Mouse (Mus musculus) neural tube, embryonic 15.5 days (tissue): Measurements from ENCODE around the gene Pole4. TPM values are rescaled to one million over a fixed set of nuclear protein-coding genes. Genes with fewer than 3 reads are reported as not detected.
A peak's percentile ranks its signal among the peaks of the same experiment; 100 is the strongest.
"Not testable (repeated sequence)": the region's sequence is repeated elsewhere in the genome, so short reads cannot be mapped to it uniquely, and the experiment has no call there.

Experiments
- ATAC-seq: fragments of 200-750 bp; cut with Nextera tagmentation; 2 replicates; pipeline ENCODE4 v1.8.0; 2017; ENCODE audit warnings: mild to moderate bottlenecking, moderate TSS enrichment, moderate library complexity; ENCODE audit not compliant: low FRiP score
- H3K27ac ChIP-seq: fragments of 300-500 bp; sonication (generic); replicated peaks from 2 replicates; pipeline ENCODE4 v1.5.1; 2015; ENCODE audit warnings: mild to moderate bottlenecking, inconsistent platforms
- H3K27me3 ChIP-seq: fragments of 300-500 bp; sonication (generic); replicated peaks from 2 replicates; pipeline ENCODE4 v1.6.1; 2015; ENCODE audit warnings: inconsistent platforms
- H3K36me3 ChIP-seq: fragments of 300-500 bp; sonication (generic); 2 replicates; pipeline ENCODE4 v1.6.1; 2015; ENCODE audit warnings: inconsistent platforms
- H3K4me1 ChIP-seq: fragments of 300-500 bp; sonication (generic); 2 replicates; pipeline ENCODE4 v1.6.1; 2015; ENCODE audit warnings: inconsistent platforms
- H3K4me2 ChIP-seq: fragments of 300-500 bp; sonication (generic); 2 replicates; pipeline ENCODE4 v1.6.1; 2015; ENCODE audit warnings: inconsistent platforms, mild to moderate bottlenecking, moderate library complexity
- H3K4me3 ChIP-seq: fragments of 300-500 bp; sonication (generic); replicated peaks from 2 replicates; pipeline ENCODE4 v1.5.1; 2015; ENCODE audit warnings: mild to moderate bottlenecking, inconsistent platforms
- H3K9ac ChIP-seq: fragments of 300-500 bp; sonication (generic); replicated peaks from 2 replicates; pipeline ENCODE4 v1.6.1; 2015; ENCODE audit warnings: mild to moderate bottlenecking, inconsistent platforms
- H3K9me3 ChIP-seq: fragments of 300-500 bp; sonication (generic); replicated peaks from 2 replicates; pipeline ENCODE4 v1.6.1; 2016; ENCODE audit warnings: inconsistent platforms
- WGBS: fragments of 180-500 bp; shearing (Covaris S2); methylation state at CpG from one replicate; pipeline ENCODE4 v1.1.7; 2015; ENCODE audit warnings: mixed read lengths; 5-methylcytosine and 5-hydroxymethylcytosine counted together
- polyA plus RNA-seq: library from polyadenylated mRNA; unstranded; fragments of >200 nt; fragmentation: Nextera tagmentation; extraction: Ambion mirVana; gene quantifications from 2 replicates; pipeline ENCODE4 v1.2.1, GENCODE M21; 2015

The Pole4 gene
- polyA plus RNA-seq, 1 experiment from 2014 or later: 150 TPM

DNA sequence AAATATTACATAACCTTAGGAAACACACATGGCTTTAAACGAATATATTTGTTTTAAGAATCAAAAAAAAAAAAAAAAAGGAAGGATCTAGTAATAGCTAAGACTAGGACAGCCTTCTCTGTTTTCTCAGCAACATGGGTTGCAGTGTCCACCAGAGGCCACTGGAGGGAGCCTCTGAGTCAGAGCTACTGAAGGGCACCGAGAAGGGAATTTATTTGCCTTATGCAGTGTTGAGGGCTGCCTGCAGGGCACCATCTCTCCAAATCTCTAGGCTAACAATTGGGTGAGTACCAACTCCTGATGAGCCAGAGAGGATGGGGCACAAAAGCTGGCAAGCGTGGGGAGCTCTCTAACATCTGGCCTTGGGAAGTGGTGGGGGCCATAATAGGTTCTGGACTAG, 9.1 kb upstream of the Pole4 start:
- WGBS: 23% methylated on average over 3 of the region's 3 CpGs
- H3K4me1 ChIP-seq: no peaks in the 10 kb centered on the region
- H3K9me3 ChIP-seq: no peaks in the 10 kb centered on the region
- H3K27me3 ChIP-seq: no peaks in the 10 kb centered on the region
- H3K36me3 ChIP-seq: no peaks in the 10 kb centered on the region
- no peak overlapping the region for H3K4me2 ChIP-seq
- no peak overlapping the region for H3K27ac ChIP-seq
- H3K9ac ChIP-seq: no peak overlapping the region
- no peak overlapping the region for H3K4me3 ChIP-seq
- ATAC-seq: 0 out of 2 replicates have a peak, but pooled peaks have one; percentile 45

DNA sequence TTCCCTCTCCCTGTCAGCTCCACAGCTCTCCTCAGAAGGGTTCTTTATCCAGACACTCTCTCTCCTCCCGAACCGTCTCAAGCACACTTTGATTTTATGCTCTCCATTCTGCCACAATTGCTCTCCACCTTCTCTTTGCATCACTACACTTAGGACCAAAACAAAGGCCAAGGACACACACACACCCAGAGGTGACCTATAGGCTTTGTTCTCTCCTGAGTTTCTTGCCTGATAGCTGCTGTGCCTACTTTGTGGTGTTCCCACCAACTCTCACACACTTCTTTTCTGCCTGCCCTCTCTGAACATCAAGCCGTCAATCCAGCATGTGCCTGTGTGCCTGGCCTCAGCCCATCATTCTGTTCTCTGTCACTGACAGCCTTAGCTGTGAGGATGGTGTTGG, 2.6 kb upstream of the Pole4 start:
- Histone ChIP-seq H3K27me3 (no peaks in the 10 kb centered on the region), H3K4me1 (no peaks in the 10 kb centered on the region), H3K4me3 (no peak overlapping the region), H3K27ac (no peak overlapping the region), H3K36me3 (no peaks in the 10 kb centered on the region), H3K4me2 (no peak overlapping the region), H3K9ac (no peak overlapping the region), H3K9me3 (no peaks in the 10 kb centered on the region)
- WGBS: 81% methylated on average over 3 of the region's 3 CpGs
- ATAC-seq: no peak

DNA sequence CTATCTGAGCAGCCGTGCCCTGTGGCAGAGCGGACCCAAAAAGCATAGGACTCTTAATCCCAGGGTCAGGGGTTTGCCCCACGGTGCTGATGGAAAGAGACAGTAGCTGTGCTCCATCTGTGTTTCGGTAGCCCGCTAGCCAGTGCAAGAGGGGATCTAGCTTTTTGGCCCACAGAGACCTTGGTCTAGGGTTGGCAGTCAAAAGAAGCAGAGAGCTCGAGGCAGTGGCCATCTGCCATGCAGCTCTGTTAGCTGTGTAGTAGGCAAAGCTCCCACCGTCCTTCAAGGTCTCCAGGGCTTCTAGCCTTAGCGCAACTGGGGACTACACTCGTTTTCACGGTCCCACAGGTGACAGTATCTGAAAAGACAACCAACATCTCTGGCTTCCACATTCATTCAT, 2.1 kb upstream of the Pole4 start:
- H3K27ac ChIP-seq: no peak overlapping the region
- ATAC-seq: no peak
- no peaks in the 10 kb centered on the region for H3K9me3 ChIP-seq
- H3K4me2 ChIP-seq: no peak overlapping the region
- no peaks in the 10 kb centered on the region for H3K27me3 ChIP-seq
- WGBS: 89% methylated on average over 10 of the region's 10 CpGs
- H3K4me3 ChIP-seq: no peak overlapping the region
- H3K4me1 ChIP-seq: no peaks in the 10 kb centered on the region
- no peak overlapping the region for H3K9ac ChIP-seq
- no peaks in the 10 kb centered on the region for H3K36me3 ChIP-seq

DNA sequence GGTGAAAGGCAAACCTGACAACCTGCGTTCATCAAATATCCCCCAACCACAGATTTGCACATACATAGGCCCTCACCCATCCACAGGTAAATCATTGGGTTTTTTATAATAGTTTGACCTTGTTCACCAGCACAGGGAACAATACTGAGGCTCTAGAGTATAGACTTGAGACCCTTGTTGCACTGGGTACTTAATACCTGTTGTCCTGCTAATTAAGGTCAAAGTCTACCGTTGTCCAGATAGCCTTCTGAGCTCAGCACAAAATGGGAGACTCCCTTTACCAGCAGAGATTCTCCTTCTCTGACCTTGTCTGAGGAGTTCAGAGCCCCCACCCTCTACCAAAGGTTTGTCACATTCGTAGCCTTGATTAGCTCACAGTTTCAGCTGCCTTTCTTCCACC, 1.5 kb downstream of the Pole4 start:
- H3K9me3 ChIP-seq: no peaks in the 10 kb centered on the region
- 96% methylated on average over 3 of the region's 3 CpGs for WGBS
- no peak overlapping the region for H3K4me2 ChIP-seq
- H3K27ac ChIP-seq: no peak overlapping the region
- peaks cover 15% of the 10 kb centered on the region for H3K4me1 ChIP-seq
- no peaks in the 10 kb centered on the region for H3K27me3 ChIP-seq
- H3K4me3 ChIP-seq: no peak overlapping the region
- no peak overlapping the region for H3K9ac ChIP-seq
- ATAC-seq: no peak
- H3K36me3 ChIP-seq: no peaks in the 10 kb centered on the region

DNA sequence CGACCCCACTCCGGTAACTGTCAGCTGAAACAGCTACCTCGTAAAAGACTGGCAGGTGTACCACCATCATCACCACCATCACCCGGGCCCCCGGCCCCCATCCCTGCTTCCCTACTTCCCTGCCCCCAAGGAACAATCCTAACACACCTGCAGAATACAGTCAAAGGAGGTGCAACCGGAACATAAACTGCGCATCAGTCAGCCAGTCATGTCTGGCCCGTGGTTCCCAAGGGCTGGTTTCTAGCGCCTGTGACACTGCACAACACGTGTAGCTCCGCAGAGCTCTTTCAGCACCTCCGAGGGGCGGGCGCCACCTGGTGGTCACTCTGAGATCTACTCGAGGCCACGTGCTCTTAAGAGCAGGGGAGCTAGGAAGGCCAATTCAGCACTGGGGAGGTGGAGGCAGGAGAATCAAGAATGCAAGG, 2.6 kb downstream of the Pole4 start:
- Histone ChIP-seq H3K27me3 (no peaks in the 10 kb centered on the region), H3K4me2 (no peak overlapping the region; the same call in 1 of the 2 replicates), H3K9ac (no peak overlapping the region), H3K36me3 (no peaks in the 10 kb centered on the region), H3K4me1 (peaks cover 15% of the 10 kb centered on the region), H3K4me3 (no peak overlapping the region), H3K27ac (no peak overlapping the region), H3K9me3 (no peaks in the 10 kb centered on the region)
- WGBS: 28% methylated on average over 16 of the region's 16 CpGs
- ATAC-seq: peak; percentile 70

DNA sequence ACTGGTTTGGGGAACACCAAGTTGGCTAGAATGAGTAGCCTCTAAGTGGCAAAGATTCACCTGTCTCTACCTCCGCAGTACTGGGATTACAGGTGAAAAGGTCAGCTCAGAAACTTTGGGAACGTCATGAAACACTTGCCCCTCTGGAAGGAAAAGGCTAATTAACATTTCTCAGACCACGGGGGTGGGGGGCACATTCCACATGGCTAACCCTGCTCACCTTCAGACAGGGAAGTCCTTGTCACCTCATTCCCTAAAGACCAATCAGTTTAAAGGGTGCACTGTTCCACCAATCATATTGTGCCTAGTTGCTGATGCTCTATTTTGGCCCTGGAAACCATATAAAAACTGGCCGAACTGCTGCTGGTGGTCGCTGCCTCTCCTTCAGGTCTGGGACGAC, 3.9 kb downstream of the Pole4 start:
- Histone ChIP-seq H3K9me3 (no peaks in the 10 kb centered on the region), H3K27ac (no peak overlapping the region), H3K9ac (no peak overlapping the region), H3K27me3 (no peaks in the 10 kb centered on the region), H3K4me3 (no peak overlapping the region), H3K4me2 (no peak overlapping the region), H3K4me1 (peaks cover 15% of the 10 kb centered on the region), H3K36me3 (no peaks in the 10 kb centered on the region)
- WGBS: 79% methylated on average over 6 of the region's 6 CpGs
- ATAC-seq: no peak

DNA sequence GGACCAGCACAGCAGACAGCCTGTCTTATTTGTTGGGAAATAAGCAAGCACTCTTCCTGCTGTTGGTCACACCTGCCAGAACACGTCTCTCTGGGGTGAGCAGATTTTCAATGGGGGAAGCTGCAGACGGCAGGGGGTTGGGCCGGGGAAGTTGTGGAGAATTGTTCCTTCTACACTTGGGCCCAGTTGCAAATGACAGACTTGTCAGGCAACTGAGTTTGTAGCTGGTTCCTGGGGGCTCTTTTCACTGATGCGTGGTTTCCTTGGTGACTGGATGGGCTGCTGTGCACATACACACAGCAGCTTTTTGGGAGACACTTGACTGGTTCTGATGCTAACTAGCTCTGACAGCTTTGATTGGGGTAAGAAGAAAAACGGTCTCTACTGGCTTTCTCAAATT, 5.3 kb downstream of the Pole4 start:
- no peak for ATAC-seq
- no peak overlapping the region for H3K4me2 ChIP-seq
- no peak overlapping the region for H3K27ac ChIP-seq
- no peak overlapping the region for H3K4me3 ChIP-seq
- no peaks in the 10 kb centered on the region for H3K9me3 ChIP-seq
- H3K36me3 ChIP-seq: no peaks in the 10 kb centered on the region
- H3K4me1 ChIP-seq: peaks cover 15% of the 10 kb centered on the region
- no peaks in the 10 kb centered on the region for H3K27me3 ChIP-seq
- no peak overlapping the region for H3K9ac ChIP-seq
- 23% methylated on average over 5 of the region's 5 CpGs for WGBS

DNA sequence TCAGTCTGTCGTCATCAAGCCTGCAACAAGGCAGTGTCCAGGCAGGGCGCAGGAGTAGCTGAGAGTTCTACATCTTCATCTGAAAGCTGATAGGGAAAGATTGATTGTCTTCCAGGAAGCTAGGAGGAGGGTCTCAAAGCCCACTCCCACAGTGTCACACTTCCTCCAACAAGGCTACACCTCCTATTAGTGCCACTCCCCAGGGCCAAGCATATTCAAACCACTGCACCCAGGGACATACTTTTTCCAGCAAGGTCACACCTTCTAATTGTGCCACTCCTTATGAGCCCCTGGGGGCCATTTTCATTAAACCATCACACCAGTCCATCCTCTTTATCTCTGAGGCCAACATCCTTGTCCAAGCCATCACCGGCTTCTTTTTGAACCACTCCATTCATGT, 8.4 kb downstream of the Pole4 start:
- no peak overlapping the region for H3K4me2 ChIP-seq
- H3K4me1 ChIP-seq: peaks cover 19% of the 10 kb centered on the region
- no peak for ATAC-seq
- H3K4me3 ChIP-seq: no peak overlapping the region
- H3K36me3 ChIP-seq: no peaks in the 10 kb centered on the region
- H3K9ac ChIP-seq: no peak overlapping the region
- 91% methylated on average over 3 of the region's 3 CpGs for WGBS
- H3K27me3 ChIP-seq: no peaks in the 10 kb centered on the region
- H3K27ac ChIP-seq: no peak overlapping the region
- no peaks in the 10 kb centered on the region for H3K9me3 ChIP-seq

DNA sequence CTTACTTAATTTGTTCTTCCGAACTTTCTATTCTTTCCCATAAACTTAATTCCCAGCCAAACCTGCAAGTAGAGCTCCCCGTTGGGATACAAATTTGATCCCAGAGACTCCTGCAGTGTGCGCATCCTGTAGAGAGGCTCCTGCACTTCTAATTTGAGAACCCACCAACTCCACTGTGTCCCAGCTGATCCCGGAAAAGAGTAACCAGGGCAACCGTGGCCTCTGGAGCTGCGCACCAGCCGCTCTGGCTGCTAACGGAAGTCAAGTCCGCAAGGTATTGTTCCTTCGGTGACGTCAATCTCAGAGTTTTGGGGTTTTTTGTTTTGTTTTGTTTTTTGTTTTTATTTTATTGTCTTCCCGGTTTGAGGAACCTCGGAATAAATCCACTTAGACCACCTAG, 10.5 kb downstream of the Pole4 start:
- no peak overlapping the region for H3K4me3 ChIP-seq
- no peak overlapping the region for H3K4me2 ChIP-seq
- no peak overlapping the region for H3K9ac ChIP-seq
- WGBS: 54% methylated on average over 13 of the region's 13 CpGs
- no peaks in the 10 kb centered on the region for H3K27me3 ChIP-seq
- no peaks in the 10 kb centered on the region for H3K36me3 ChIP-seq
- H3K9me3 ChIP-seq: no peaks in the 10 kb centered on the region
- no peak overlapping the region for H3K27ac ChIP-seq
- peaks cover 6% of the 10 kb centered on the region; the same call in 1 of the 2 replicates for H3K4me1 ChIP-seq
- ATAC-seq: no peak

DNA sequence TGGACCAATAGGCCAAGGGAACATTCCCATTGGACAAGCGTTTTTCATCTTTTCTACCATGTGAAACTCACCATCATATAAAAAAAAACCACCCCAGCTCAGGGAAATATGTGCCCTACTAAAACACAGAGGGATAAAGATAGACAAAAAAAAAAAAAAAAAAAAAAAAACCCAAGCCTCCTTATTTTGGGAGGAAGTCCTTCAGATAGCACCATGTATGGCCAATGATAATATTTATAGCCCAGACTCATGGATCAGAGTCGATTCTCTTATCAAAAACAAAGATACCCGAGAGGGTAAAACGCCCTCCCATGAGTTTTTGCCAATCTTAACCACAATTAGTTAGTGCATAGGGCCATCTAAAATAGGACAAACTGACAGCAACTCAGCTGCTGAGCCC, 15.7 kb downstream of the Pole4 start:
- WGBS: 93% methylated on average over 4 of the region's 4 CpGs
- no peak for ATAC-seq

DNA sequence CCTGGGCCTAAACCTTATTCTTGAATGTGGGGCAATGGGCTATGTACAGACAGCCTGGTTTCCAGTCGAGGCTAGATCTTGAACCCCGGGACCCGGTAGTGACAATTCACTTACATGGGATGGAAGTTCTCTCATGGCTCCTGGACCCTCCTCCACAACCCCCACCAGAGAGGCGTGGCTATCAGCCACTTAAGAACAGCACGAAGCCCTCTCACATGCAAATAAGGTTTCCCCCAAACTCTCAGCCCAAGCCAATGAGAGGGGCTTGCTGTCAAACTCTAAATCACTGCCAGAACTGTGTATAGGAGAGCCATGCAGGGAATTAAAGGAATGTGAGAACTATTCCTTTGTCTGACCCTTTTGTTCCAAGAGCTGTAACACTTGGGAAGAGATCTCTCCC, 16.6 kb downstream of the Pole4 start:
- not testable (repeated sequence) for ATAC-seq, H3K27me3 ChIP-seq, H3K4me3 ChIP-seq, H3K4me1 ChIP-seq, H3K27ac ChIP-seq, H3K9ac ChIP-seq, H3K4me2 ChIP-seq, H3K9me3 ChIP-seq, H3K36me3 ChIP-seq
- WGBS: 39% methylated on average over 5 of the region's 5 CpGs

More for the DNA sequence above, 15.7 kb downstream of the Pole4 start:
- no peak overlapping the region for H3K27ac ChIP-seq
- no peaks in the 10 kb centered on the region for H3K9me3 ChIP-seq
- H3K4me3 ChIP-seq: no peak overlapping the region
- H3K4me1 ChIP-seq: peaks cover 2% of the 10 kb centered on the region; the same call in 1 of the 2 replicates
- H3K4me2 ChIP-seq: no peak overlapping the region
- H3K27me3 ChIP-seq: no peaks in the 10 kb centered on the region
- no peaks in the 10 kb centered on the region for H3K36me3 ChIP-seq
- H3K9ac ChIP-seq: no peak overlapping the region

DNA sequence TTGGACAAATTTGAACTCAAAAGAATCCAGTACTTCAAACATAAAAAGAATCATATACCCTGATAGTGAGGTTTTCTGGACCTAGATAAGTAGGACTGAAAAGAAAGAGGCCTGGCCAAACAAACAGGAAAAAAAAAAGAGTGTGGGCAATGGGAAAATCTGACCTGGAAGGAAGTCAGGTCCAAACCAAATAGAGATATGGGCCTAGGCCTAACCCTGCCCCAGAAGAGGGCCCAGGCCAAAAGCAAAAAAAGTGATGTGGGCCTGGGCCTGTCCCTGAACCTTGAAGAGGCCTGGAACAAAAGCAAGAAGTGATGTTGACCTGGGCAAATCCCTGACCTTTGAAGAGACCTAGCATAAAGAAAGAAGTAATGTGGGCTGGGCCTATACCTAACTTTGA, 21.0 kb downstream of the Pole4 start:
- no peaks in the 10 kb centered on the region for H3K9me3 ChIP-seq
- H3K27ac ChIP-seq: no peak overlapping the region
- H3K4me2 ChIP-seq: no peak overlapping the region
- no peak overlapping the region for H3K4me3 ChIP-seq
- no peak overlapping the region for H3K9ac ChIP-seq
- no peaks in the 10 kb centered on the region for H3K4me1 ChIP-seq
- no peaks in the 10 kb centered on the region for H3K36me3 ChIP-seq
- no peaks in the 10 kb centered on the region for H3K27me3 ChIP-seq
- no peak for ATAC-seq

DNA sequence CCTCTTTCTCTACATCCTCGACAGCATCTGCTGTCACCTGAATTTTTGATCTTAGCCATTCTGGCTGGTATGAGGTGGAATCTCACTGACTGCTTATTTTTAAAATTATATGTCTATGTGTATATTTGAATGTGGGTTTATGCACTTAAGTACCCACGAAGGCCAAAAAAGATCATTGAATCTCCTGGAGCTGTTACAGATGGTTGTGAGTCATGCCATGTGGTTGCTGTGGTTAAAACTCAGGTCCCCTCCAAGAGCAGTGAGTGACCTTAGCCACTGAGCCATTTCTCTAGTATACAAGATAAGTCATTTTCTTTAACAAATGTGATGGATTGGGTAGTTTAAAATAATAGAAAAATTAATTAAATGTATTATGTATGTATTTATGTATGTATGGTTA, 25.9 kb downstream of the Pole4 start:
- H3K36me3 ChIP-seq, ATAC-seq, H3K4me1 ChIP-seq, H3K27ac ChIP-seq, H3K4me3 ChIP-seq, H3K9me3 ChIP-seq, H3K27me3 ChIP-seq, H3K4me2 ChIP-seq, H3K9ac ChIP-seq: not testable (repeated sequence)
- 80% methylated on average over 2 of the region's 2 CpGs for WGBS
